Mouse (Mus musculus): ENCODE data around the gene Ptpn12.

DNA sequence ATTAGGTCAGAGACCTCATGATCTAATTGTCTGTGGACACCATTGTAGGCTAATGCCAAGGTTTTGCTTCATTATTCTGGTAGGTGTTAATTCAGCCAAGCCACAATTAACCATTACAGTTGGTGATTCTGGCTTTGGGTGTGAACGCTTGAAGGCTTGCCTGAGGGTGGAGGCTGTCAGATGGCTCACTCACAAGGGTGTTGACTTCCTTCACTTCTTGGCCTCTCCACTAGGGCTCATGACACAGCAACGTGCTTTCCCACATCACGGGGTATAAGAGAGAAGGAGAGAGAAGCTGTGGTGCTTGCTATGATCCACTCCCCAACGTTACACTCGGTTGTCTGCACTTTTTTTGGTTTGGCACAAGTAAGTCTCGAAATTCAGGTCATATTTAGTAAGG, 35.5 kb upstream of the Ptpn12 start:
- TF ChIP-seq CTCF (IDR thresholded peaks at IDR 0.05; ENCODE audit: borderline replicate concordance, insufficient read depth, low read depth, low read length) (no peak), POLR2A (IDR thresholded peaks at IDR 0.05; ENCODE audit: borderline replicate concordance, insufficient read depth, low read length) (no peak)

All from cerebellum, adult 2 months (tissue).